Mouse (Mus musculus) liver, adult 2 months (tissue): ENCODE data around the gene Sh3pxd2a. TPM values are rescaled to one million over a fixed set of nuclear protein-coding genes. Genes with fewer than 3 reads are reported as not detected.

Source experiments
- DNase-seq: peaks from one replicate; pipeline ENCODE4 v3.0.0-alpha.2; 2011; ENCODE audit warnings: low read depth, low spot score; ENCODE audit errors: extremely low read depth
- H3K27ac ChIP-seq: fragments of 200-500 bp; replicated peaks from 2 replicates; pipeline ENCODE4 v1.5.1; 2012; ENCODE audit warnings: low read depth, mild to moderate bottlenecking, control low read depth, inconsistent platforms, low read length; ENCODE audit not compliant: insufficient read depth
- H3K27me3 ChIP-seq: fragments of 200-500 bp; 2 replicates; pipeline ENCODE4 v1.6.1; 2012; ENCODE audit warnings: mild to moderate bottlenecking, moderate library complexity, low read length, inconsistent platforms; ENCODE audit not compliant: control insufficient read depth, insufficient read depth
- H3K36me3 ChIP-seq: fragments of 200-500 bp; 2 replicates; pipeline ENCODE4 v1.6.1; 2012; ENCODE audit warnings: low read length, inconsistent platforms; ENCODE audit not compliant: control insufficient read depth, insufficient read depth
- H3K4me1 ChIP-seq: fragments of 200-500 bp; 2 replicates; pipeline ENCODE4 v1.6.1; 2011; ENCODE audit warnings: low read length; ENCODE audit not compliant: control insufficient read depth, insufficient read depth
- H3K4me3 ChIP-seq: fragments of 200-500 bp; 2 replicates; pipeline ENCODE4 v1.5.1; 2011; ENCODE audit warnings: low read depth, mild to moderate bottlenecking, control low read depth, low read length, moderate library complexity; ENCODE audit not compliant: insufficient read depth
- H3K79me2 ChIP-seq: fragments of 200-500 bp; 2 replicates; pipeline ENCODE4 v1.6.1; 2012; ENCODE audit warnings: inconsistent platforms, mild to moderate bottlenecking, low read length, moderate library complexity; ENCODE audit not compliant: control insufficient read depth, insufficient read depth
- H3K9ac ChIP-seq: fragments of 200-500 bp; 2 replicates; pipeline ENCODE4 v1.6.1; 2012; ENCODE audit warnings: low read depth, mild to moderate bottlenecking, control low read depth, inconsistent platforms, low read length
- CTCF ChIP-seq: fragments of 200-500 bp; IDR thresholded peaks from 2 replicates; pipeline ENCODE4 v1.5.1; 2011; ENCODE audit warnings: low read depth, low read length, control low read depth
- POLR2A ChIP-seq: fragments of 200-500 bp; IDR thresholded peaks from 2 replicates; pipeline ENCODE4 v1.6.1; 2011; ENCODE audit warnings: low read length, control low read depth; ENCODE audit not compliant: insufficient read depth; ENCODE audit errors: extremely low read depth
- WGBS: fragments of 180-500 bp; shearing (Covaris S2); methylation state at CpG from one replicate; pipeline ENCODE4 v1.1.7; 2018; 5-methylcytosine and 5-hydroxymethylcytosine counted together
- polyA plus RNA-seq: library from polyadenylated mRNA; depleted of rRNA; stranded (reverse); fragments of >200 nt; gene quantifications from 2 replicates; pipeline ENCODE4 v1.2.3, GENCODE M21; 2012
- total RNA-seq: library from RNA; depleted of rRNA; stranded (reverse); fragments of >200 nt; gene quantifications from 2 replicates; pipeline ENCODE4 v1.2.3, GENCODE M21; 2014

Gene Sh3pxd2a
- total and polyA plus RNA-seq, 2 experiments = 4.2 to 10.0 TPM

GRCm38 (mm10) chr19:47264322-47265092, 199.7 kb downstream of the Sh3pxd2a start:
- DNase-seq = peak; percentile 43
- H3K36me3 ChIP-seq = peaks cover 8% of the 10 kb centered on the region; the same call in 1 of the 2 replicates
- no peak overlapping the region for H3K4me3 ChIP-seq
- H3K9ac ChIP-seq = no peak overlapping the region
- no peaks in the 10 kb centered on the region for H3K27me3 ChIP-seq
- TF ChIP-seq CTCF (peak; percentile 96), POLR2A (no peak)
- 65% methylated on average over 11 of the region's 11 CpGs for WGBS
- H3K4me1 ChIP-seq = peaks cover 2% of the 10 kb centered on the region
- H3K27ac ChIP-seq = no peak overlapping the region
- H3K79me2 ChIP-seq = no peaks in the 10 kb centered on the region

- Histone ChIP-seq H3K36me3 (peaks cover 5% of the 10 kb centered on the region; the same call in 1 of the 2 replicates), H3K4me1 (peaks cover 2% of the 10 kb centered on the region), H3K27ac (no peak overlapping the region), H3K4me3 (no peak overlapping the region), H3K27me3 (no peaks in the 10 kb centered on the region), H3K79me2 (no peaks in the 10 kb centered on the region), H3K9ac (no peak overlapping the region)
- DNase-seq = no peak
- 94% methylated on average over 8 of the region's 8 CpGs for WGBS
- no peak for TF ChIP-seq CTCF
- no peak for TF ChIP-seq POLR2A
Measured at GRCm38 (mm10) chr19:47263621-47264020, 200.6 kb downstream of the Sh3pxd2a start.

GRCm38 (mm10) chr19:47261196-47261595, 203.0 kb downstream of the Sh3pxd2a start:
- Histone ChIP-seq H3K27ac (no peak overlapping the region), H3K79me2 (no peaks in the 10 kb centered on the region), H3K27me3 (no peaks in the 10 kb centered on the region), H3K4me1 (peaks cover 2% of the 10 kb centered on the region), H3K9ac (no peak overlapping the region), H3K4me3 (no peak overlapping the region), H3K36me3 (no peaks in the 10 kb centered on the region)
- 88% methylated on average over 8 of the region's 8 CpGs for WGBS
- DNase-seq = no peak
- no peak for TF ChIP-seq CTCF
- no peak for TF ChIP-seq POLR2A

- no peak overlapping the region for H3K4me3 ChIP-seq
- no peaks in the 10 kb centered on the region for H3K4me1 ChIP-seq
- no peak overlapping the region for H3K9ac ChIP-seq
- H3K79me2 ChIP-seq = no peaks in the 10 kb centered on the region
- 22% methylated on average over 5 of the region's 5 CpGs for WGBS
- H3K36me3 ChIP-seq = no peaks in the 10 kb centered on the region
- H3K27ac ChIP-seq = no peak overlapping the region
- no peak for TF ChIP-seq POLR2A
- TF ChIP-seq CTCF = peak; percentile 72
- peak; percentile 34 for DNase-seq
- H3K27me3 ChIP-seq = no peaks in the 10 kb centered on the region
Measured at GRCm38 (mm10) chr19:47259581-47259980, 204.6 kb downstream of the Sh3pxd2a start.

DNA sequence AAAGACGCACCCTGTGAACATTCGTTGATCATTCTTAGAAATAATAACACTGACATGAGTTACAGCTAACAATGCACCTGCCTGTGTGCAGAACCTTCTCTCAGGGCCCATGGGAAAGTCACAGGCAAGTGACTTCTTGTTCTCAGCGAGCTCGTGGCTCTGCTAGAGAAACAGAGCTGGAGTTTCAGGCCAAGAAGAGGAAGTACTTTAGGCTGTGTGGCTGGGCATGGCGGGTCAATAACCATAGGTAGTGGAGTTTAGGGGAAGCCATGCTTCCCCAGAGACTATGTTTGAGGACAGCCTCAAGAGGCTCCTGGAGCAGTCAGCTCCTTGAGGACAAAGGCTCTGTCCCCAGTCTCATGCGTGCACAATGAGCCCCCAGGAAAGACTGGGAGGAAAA, 208.3 kb downstream of the Sh3pxd2a start:
- WGBS = 78% methylated on average over 6 of the region's 6 CpGs
- DNase-seq = no peak
- Histone ChIP-seq H3K9ac (no peak overlapping the region), H3K27ac (no peak overlapping the region), H3K27me3 (peaks cover 9% of the 10 kb centered on the region), H3K36me3 (no peaks in the 10 kb centered on the region), H3K4me3 (no peak overlapping the region), H3K4me1 (no peaks in the 10 kb centered on the region), H3K79me2 (no peaks in the 10 kb centered on the region)
- no peak for TF ChIP-seq POLR2A
- no peak for TF ChIP-seq CTCF

DNA sequence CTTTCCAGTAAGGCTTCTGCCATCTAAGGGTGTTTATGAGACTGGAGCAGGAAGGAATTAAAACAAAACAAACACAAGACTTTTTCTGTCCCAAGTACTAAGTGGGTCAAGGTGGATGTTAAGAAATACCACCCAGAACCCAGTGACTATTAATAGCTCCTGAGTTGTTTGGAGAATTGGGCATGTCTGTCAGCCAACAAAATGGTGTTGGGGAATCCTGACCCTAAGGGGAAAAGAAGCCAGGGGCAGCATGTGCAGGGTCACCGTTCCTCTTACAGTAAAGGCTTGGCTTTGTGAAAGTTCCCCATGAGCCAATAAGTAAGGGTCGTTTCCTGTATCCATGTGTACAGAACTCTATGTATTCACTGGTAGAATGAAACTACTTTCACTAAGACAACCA, 209.2 kb downstream of the Sh3pxd2a start:
- Histone ChIP-seq H3K4me3 (no peak overlapping the region), H3K36me3 (no peaks in the 10 kb centered on the region), H3K27ac (no peak overlapping the region), H3K27me3 (peaks cover 9% of the 10 kb centered on the region), H3K9ac (no peak overlapping the region), H3K4me1 (no peaks in the 10 kb centered on the region), H3K79me2 (no peaks in the 10 kb centered on the region)
- no peak for DNase-seq
- no peak for TF ChIP-seq POLR2A
- TF ChIP-seq CTCF = no peak
- WGBS = 56% methylated on average over 2 of the region's 2 CpGs
